Mouse (Mus musculus) retina, postnatal 1 day (tissue): ENCODE results near the gene Hoxb7.

Source experiments
- DNase-seq: peaks from one replicate; pipeline ENCODE4 v3.0.0-alpha.2; 2012

Gene Hoxb7

DNA sequence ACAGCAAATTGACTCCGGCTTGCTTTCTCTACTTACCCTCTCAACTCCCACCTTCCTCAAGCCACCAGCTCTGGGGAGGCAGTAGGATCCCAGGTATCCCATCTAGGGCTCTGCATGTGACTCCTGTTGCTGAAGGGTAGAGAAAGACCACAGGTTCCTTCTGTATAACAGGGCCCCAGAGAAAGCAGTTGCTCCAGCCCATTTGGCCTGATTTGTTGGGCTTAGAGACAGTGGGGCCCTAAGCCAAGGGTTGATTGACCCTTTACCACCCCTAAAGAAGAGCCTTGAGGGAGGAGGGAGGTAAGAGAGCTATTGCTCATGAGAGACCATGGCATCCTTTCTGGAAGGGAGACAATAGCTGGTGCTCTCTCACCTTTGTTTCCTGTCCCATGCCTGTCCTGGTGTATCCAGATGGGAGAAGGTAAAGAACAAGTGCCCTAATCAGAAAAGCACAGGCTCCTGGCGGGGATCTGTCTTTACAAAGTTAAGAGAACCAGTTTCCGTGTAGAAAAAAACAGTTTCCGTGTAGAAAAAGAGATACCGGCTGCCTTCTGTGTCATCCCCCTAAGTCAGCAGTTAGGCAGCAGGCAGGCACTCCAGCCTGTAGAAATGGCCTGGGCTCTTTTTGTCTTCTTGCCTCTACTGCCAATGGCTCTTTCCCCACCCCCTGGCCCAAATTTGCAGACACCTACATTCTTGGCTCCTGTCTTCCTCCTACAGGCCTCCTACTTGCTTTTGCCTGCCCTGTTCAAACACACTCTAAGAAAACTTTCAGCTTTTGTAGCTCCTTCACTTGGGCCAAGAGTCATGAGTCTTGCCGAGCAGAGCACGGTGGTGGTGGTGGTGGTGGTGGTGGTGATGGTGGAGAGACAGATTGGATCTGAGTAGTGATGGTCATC, 52.8 kb downstream of the Hoxb7 start:
- no peak for DNase-seq
